Mouse (Mus musculus) neural tube, embryonic 14.5 days (tissue): ENCODE measurements at regions not wholly inside any gene's neighbourhood (a gene's known extent, or its start where the extent isn't known, plus 50 kb on each side); places are given as distances from the start of the nearest gene placed in this dataset.

Experiments used
- ATAC-seq: fragments of 200-750 bp; cut with Nextera tagmentation; 2 replicates; pipeline ENCODE4 v1.8.0; 2017; ENCODE audit warnings: low read depth, mild to moderate bottlenecking, moderate TSS enrichment, moderate library complexity
- H3K27ac ChIP-seq: fragments of 300-500 bp; sonication (generic); 2 replicates; pipeline ENCODE4 v1.5.1; 2014; ENCODE audit warnings: low read depth, mild to moderate bottlenecking, control low read depth, low read length, moderate library complexity, mixed read lengths
- H3K27me3 ChIP-seq: fragments of 300-500 bp; sonication (generic); 2 replicates; pipeline ENCODE4 v1.6.1; 2014; ENCODE audit warnings: low read length; ENCODE audit not compliant: control insufficient read depth, insufficient read depth
- H3K36me3 ChIP-seq: fragments of 300-500 bp; sonication (generic); 2 replicates; pipeline ENCODE4 v1.6.1; 2014; ENCODE audit warnings: low read length, mixed read lengths; ENCODE audit not compliant: control insufficient read depth, insufficient read depth
- H3K4me1 ChIP-seq: fragments of 300-500 bp; sonication (generic); 2 replicates; pipeline ENCODE4 v1.6.1; 2014; ENCODE audit warnings: low read length; ENCODE audit not compliant: control insufficient read depth, insufficient read depth
- H3K4me2 ChIP-seq: fragments of 300-500 bp; sonication (generic); 2 replicates; pipeline ENCODE4 v1.6.1; 2014; ENCODE audit warnings: mild to moderate bottlenecking, low read depth, low read length, control low read depth
- H3K4me3 ChIP-seq: fragments of 300-500 bp; sonication (generic); 2 replicates; pipeline ENCODE4 v1.5.1; 2014; ENCODE audit warnings: low read depth, low read length, control low read depth, mixed read lengths
- H3K9ac ChIP-seq: fragments of 300-500 bp; sonication (generic); replicated peaks from 2 replicates; pipeline ENCODE4 v1.6.1; 2014; ENCODE audit warnings: low read depth, mild to moderate bottlenecking, control low read depth, low read length, mixed read lengths
- H3K9me3 ChIP-seq: fragments of 300-500 bp; sonication (generic); 2 replicates; pipeline ENCODE4 v1.6.1; 2016; ENCODE audit warnings: low read length; ENCODE audit not compliant: control insufficient read depth
- WGBS: fragments of 180-500 bp; shearing (Covaris S2); extraction: QIAGEN DNeasy Blood & Tissue Kit; methylation state at CpG from one replicate; pipeline ENCODE4 v1.1.7; 2014; 5-methylcytosine and 5-hydroxymethylcytosine counted together

DNA sequence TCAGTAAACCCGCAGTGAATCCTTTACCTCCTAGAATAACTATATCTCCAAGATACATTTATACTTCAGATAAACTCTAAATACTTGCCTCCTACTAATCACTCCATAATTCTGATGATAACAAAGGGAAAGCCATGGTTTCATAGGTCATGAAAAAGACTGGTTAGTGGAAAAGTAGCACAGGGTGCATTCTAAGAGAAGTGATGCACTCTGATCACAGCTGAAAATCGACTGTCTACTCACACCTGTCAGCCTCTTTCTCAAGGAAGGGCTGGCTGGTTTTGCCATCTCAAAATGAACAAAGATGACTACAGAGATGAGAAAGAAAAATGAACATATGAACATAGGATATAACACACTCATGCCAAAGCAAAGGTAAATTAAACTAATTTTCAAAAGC, 769.6 kb upstream of the Marcks start:
- WGBS: 71% methylated on average over 2 of the region's 2 CpGs
- H3K9ac ChIP-seq: no peak overlapping the region
- no peaks in the 10 kb centered on the region for H3K9me3 ChIP-seq
- no peak overlapping the region for H3K4me3 ChIP-seq
- H3K4me2 ChIP-seq: no peak overlapping the region
- ATAC-seq: no peak
- no peaks in the 10 kb centered on the region for H3K4me1 ChIP-seq
- no peaks in the 10 kb centered on the region for H3K27me3 ChIP-seq
- H3K27ac ChIP-seq: no peak overlapping the region
- H3K36me3 ChIP-seq: no peaks in the 10 kb centered on the region

GRCm38 (mm10) chr10:37907731-37908130, 769.0 kb upstream of the Marcks start:
- no peaks in the 10 kb centered on the region for H3K27me3 ChIP-seq
- H3K36me3 ChIP-seq: no peaks in the 10 kb centered on the region
- no peak overlapping the region for H3K27ac ChIP-seq
- no peak overlapping the region for H3K4me3 ChIP-seq
- no peaks in the 10 kb centered on the region for H3K4me1 ChIP-seq
- no peak overlapping the region for H3K4me2 ChIP-seq
- H3K9ac ChIP-seq: no peak overlapping the region
- 38% methylated on average over 1 of the region's 1 CpGs for WGBS
- H3K9me3 ChIP-seq: no peaks in the 10 kb centered on the region
- ATAC-seq: no peak

DNA sequence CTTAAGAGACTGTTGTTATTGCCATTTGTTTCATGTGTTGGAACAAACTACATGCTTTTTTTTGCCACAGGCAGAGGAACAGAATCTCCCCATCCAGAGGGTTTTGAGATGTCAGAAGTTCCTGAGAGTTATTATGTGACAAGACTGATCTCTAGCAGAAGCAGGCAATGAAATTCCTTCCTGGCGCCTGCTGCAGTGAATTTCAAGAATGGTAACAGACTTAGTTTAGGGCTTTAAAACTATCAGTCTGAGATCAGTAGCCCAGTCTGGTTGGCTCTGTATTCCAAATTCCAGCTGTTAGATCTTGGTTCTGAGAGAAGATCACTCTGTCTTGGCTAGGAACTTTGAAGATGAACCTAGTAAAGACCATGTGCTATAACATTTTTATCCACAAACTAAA, 749.2 kb upstream of the Marcks start:
- Histone ChIP-seq H3K4me3 (no peak overlapping the region), H3K27ac (no peak overlapping the region), H3K9me3 (no peaks in the 10 kb centered on the region), H3K27me3 (no peaks in the 10 kb centered on the region), H3K4me2 (no peak overlapping the region), H3K4me1 (no peaks in the 10 kb centered on the region), H3K36me3 (no peaks in the 10 kb centered on the region), H3K9ac (no peak overlapping the region)
- WGBS: 84% methylated on average over 1 of the region's 1 CpGs
- no peak for ATAC-seq

DNA sequence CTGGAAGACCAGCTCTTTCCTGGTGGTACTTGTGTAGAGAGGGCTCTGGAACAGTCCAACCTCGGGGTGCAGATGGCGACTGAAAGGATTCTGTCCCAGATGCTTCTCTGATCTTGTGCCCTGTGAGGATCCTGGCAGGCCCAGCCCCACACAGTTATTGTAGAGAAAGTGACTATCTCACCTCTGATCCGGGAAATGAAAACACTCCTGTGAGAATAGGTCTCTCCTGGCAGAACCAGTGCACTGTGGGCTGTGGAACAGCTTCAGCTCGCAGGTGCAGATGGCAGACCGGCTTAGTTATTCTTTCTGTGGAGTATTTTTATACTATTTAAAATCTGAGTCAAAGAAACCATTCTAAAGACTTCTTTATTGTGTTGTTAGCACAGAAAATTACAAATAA, 742.1 kb upstream of the Marcks start:
- Histone ChIP-seq H3K27me3 (no peaks in the 10 kb centered on the region), H3K4me2 (no peak overlapping the region), H3K27ac (no peak overlapping the region), H3K9me3 (no peaks in the 10 kb centered on the region), H3K36me3 (no peaks in the 10 kb centered on the region), H3K4me1 (no peaks in the 10 kb centered on the region), H3K4me3 (no peak overlapping the region), H3K9ac (no peak overlapping the region)
- no peak for ATAC-seq
- WGBS: 94% methylated on average over 5 of the region's 5 CpGs

GRCm38 (mm10) chr10:37873925-37874324, 735.2 kb upstream of the Marcks start:
- no peak overlapping the region for H3K27ac ChIP-seq
- H3K4me3 ChIP-seq: no peak overlapping the region
- 94% methylated on average over 2 of the region's 2 CpGs for WGBS
- H3K36me3 ChIP-seq: no peaks in the 10 kb centered on the region
- H3K9ac ChIP-seq: no peak overlapping the region
- ATAC-seq: no peak
- no peak overlapping the region for H3K4me2 ChIP-seq
- no peaks in the 10 kb centered on the region for H3K27me3 ChIP-seq
- no peaks in the 10 kb centered on the region for H3K4me1 ChIP-seq
- no peaks in the 10 kb centered on the region for H3K9me3 ChIP-seq

DNA sequence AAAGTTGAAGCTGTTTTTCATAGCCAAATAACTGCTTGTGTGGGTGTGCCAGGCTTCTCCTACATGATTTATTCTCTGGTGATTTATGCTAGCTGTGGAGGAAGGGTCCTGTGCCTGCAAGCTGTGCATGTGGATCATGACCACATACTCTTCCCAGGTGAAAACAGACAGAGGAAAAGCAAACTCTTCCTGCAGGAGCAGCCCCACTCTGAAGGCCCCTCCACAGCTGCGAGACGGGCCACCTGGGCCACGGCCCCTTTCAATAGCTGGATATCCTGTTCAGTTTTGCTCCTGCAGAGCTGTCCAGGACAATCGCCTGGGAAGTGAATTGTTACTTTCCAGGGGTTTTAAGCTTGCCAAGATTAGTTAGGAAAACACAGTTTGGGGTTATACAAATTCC, 722.3 kb upstream of the Marcks start:
- Histone ChIP-seq H3K27me3 (no peaks in the 10 kb centered on the region), H3K4me1 (no peaks in the 10 kb centered on the region), H3K4me3 (no peak overlapping the region), H3K36me3 (no peaks in the 10 kb centered on the region), H3K27ac (no peak overlapping the region), H3K9me3 (no peaks in the 10 kb centered on the region), H3K4me2 (no peak overlapping the region), H3K9ac (no peak overlapping the region)
- 52% methylated on average over 4 of the region's 4 CpGs for WGBS
- ATAC-seq: no peak

- H3K36me3 ChIP-seq: no peaks in the 10 kb centered on the region
- no peaks in the 10 kb centered on the region for H3K9me3 ChIP-seq
- no peak overlapping the region for H3K27ac ChIP-seq
- ATAC-seq: no peak
- H3K4me1 ChIP-seq: no peaks in the 10 kb centered on the region
- H3K4me3 ChIP-seq: no peak overlapping the region
- no peak overlapping the region for H3K4me2 ChIP-seq
- WGBS: 72% methylated on average over 1 of the region's 1 CpGs
- H3K9ac ChIP-seq: no peak overlapping the region
- H3K27me3 ChIP-seq: no peaks in the 10 kb centered on the region
These were observed 710.6 kb upstream of the Marcks start for GRCm38 (mm10) chr10:37849291-37849846.

DNA sequence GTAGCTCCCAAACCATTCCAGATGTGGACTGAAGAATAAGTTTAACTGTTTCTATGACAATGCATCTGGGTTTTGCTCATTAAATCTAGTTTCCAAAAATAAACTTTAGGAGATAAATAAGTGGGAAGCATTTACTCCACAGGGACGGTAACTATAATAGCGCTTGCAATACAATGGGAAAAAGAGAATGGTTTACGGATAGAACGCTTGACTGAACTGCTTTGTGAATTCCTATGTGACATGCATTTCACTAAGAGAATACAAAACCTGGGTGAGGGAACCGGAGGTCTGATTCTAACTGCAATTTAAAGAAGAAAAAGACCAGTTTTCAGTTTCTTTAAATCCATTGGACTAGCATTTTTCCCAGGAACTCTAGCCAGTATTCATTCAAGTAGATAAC, 704.1 kb upstream of the Marcks start:
- H3K9me3 ChIP-seq: no peaks in the 10 kb centered on the region
- H3K27ac ChIP-seq: no peak overlapping the region
- no peak overlapping the region for H3K4me2 ChIP-seq
- H3K4me1 ChIP-seq: no peaks in the 10 kb centered on the region
- no peak for ATAC-seq
- H3K36me3 ChIP-seq: no peaks in the 10 kb centered on the region
- WGBS: 17% methylated on average over 5 of the region's 5 CpGs
- H3K4me3 ChIP-seq: no peak overlapping the region
- H3K9ac ChIP-seq: no peak overlapping the region
- no peaks in the 10 kb centered on the region for H3K27me3 ChIP-seq

DNA sequence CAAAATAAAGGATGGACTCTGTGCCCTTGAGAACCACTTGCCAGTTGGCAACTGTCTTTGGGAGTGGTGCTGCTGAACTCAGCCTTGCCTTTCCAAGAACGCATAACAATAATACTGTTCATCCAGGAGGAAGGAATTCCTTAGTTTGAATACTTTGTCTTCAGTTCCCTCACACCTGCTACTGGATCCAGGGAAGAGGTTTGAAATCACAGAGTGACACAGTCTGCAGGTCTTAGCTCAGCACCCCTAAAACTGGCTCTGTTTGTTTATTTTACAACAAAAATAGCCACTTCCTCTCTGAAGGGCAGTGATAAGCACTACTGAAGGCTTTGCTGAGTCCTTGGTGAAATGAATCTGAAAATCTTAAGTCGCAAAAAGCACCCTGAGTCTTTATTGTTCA, 703.1 kb upstream of the Marcks start:
- no peaks in the 10 kb centered on the region for H3K36me3 ChIP-seq
- no peak for ATAC-seq
- H3K27me3 ChIP-seq: no peaks in the 10 kb centered on the region
- H3K4me1 ChIP-seq: no peaks in the 10 kb centered on the region
- 53% methylated on average over 2 of the region's 2 CpGs for WGBS
- H3K4me3 ChIP-seq: no peak overlapping the region
- H3K4me2 ChIP-seq: no peak overlapping the region
- H3K9ac ChIP-seq: no peak overlapping the region
- H3K9me3 ChIP-seq: no peaks in the 10 kb centered on the region
- no peak overlapping the region for H3K27ac ChIP-seq

DNA sequence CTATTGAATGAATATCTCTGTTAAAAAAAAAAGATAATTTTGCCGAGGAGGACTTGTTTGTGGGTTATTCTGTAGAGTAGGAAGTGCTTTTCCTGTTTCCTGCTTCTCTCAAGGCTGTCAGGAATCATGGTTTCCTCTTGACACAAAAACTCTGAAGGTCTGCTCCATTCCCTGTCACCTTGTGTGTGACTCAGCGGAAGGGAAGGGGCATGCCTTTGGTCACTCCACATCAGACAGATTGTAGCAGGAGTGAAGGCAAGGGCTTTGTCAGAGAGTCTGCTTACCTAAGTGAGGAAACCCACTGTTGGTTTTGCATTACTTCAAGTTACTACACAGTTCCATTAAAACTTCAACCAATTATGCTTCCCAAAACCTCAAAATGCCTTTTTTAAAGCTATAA, 699.0 kb upstream of the Marcks start:
- H3K4me2 ChIP-seq: no peak overlapping the region
- 84% methylated on average over 2 of the region's 2 CpGs for WGBS

More for the DNA sequence above, 699.0 kb upstream of the Marcks start:
- no peak for ATAC-seq
- Histone ChIP-seq H3K36me3 (no peaks in the 10 kb centered on the region), H3K27ac (no peak overlapping the region), H3K27me3 (no peaks in the 10 kb centered on the region), H3K4me1 (no peaks in the 10 kb centered on the region), H3K9me3 (no peaks in the 10 kb centered on the region), H3K9ac (no peak overlapping the region), H3K4me3 (no peak overlapping the region)
